Mouse (Mus musculus) adipocyte (in vitro differentiated cells): ENCODE data around the gene Apba2.

Source experiments
- DNase-seq: peaks from one replicate; pipeline ENCODE4 v3.0.0-alpha.2; 2016; ENCODE audit warnings: low spot score

Gene Apba2

GRCm38 (mm10) chr7:64531297-64531696, 29.8 kb downstream of the Apba2 start:
- DNase-seq = no peak

GRCm38 (mm10) chr7:64533374-64533773, 31.9 kb downstream of the Apba2 start:
- DNase-seq = no peak

- DNase-seq = no peak
Observed at GRCm38 (mm10) chr7:64535269-64535668, 33.8 kb downstream of the Apba2 start.

- DNase-seq = no peak
Observed at GRCm38 (mm10) chr7:64539450-64540148, 38.1 kb downstream of the Apba2 start.

- no peak for DNase-seq
Observed at GRCm38 (mm10) chr7:64546801-64547200, 45.3 kb downstream of the Apba2 start.

- no peak for DNase-seq
Observed at GRCm38 (mm10) chr7:64550856-64551255, 49.4 kb downstream of the Apba2 start.

- no peak for DNase-seq
Observed at GRCm38 (mm10) chr7:64552523-64553190, 51.2 kb downstream of the Apba2 start.

- DNase-seq = no peak
Observed at GRCm38 (mm10) chr7:64561711-64562498, 60.4 kb downstream of the Apba2 start.

GRCm38 (mm10) chr7:64564891-64565571, 63.5 kb downstream of the Apba2 start:
- no peak for DNase-seq

- no peak for DNase-seq
Observed at GRCm38 (mm10) chr7:64566371-64567243, 65.1 kb downstream of the Apba2 start.

GRCm38 (mm10) chr7:64568722-64569121, 67.2 kb downstream of the Apba2 start:
- no peak for DNase-seq

GRCm38 (mm10) chr7:64569676-64570075, 68.2 kb downstream of the Apba2 start:
- no peak for DNase-seq

GRCm38 (mm10) chr7:64570914-64571313, 69.4 kb downstream of the Apba2 start:
- DNase-seq = no peak

- no peak for DNase-seq
Observed at GRCm38 (mm10) chr7:64574144-64574543, 72.6 kb downstream of the Apba2 start.

- no peak for DNase-seq
Observed at GRCm38 (mm10) chr7:64576519-64576951, 75.0 kb downstream of the Apba2 start.

- no peak for DNase-seq
Observed at GRCm38 (mm10) chr7:64578176-64578575, 76.7 kb downstream of the Apba2 start.

GRCm38 (mm10) chr7:64579887-64580286, 78.4 kb downstream of the Apba2 start:
- no peak for DNase-seq

- DNase-seq = no peak
Observed at GRCm38 (mm10) chr7:64580293-64580692, 78.8 kb downstream of the Apba2 start.

GRCm38 (mm10) chr7:64582358-64582757, 80.9 kb downstream of the Apba2 start:
- no peak for DNase-seq

GRCm38 (mm10) chr7:64583670-64584121, 82.2 kb downstream of the Apba2 start:
- no peak for DNase-seq

GRCm38 (mm10) chr7:64586133-64586532, 84.6 kb downstream of the Apba2 start:
- no peak for DNase-seq
